In the genomic region with DNA sequence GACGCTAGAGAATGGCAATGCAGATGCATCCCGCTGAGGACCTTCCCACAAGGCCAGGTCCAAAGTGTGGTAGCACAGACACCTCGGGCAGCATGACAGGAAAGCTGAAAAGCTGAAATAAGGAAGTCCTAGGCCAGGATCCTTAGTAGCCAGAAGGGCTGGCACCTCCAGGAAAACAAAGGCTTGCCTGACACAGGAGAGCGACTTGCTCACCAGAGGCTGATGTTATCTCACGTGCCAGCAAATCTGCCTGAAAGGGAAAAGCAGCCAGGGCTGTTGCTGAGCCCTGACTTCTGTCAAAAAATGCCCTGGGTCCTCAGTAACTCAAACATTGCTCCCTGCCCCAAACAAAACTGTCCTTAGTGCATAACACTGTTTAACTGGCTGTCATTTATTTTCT, we compare ENCODE assay signal across 9 mouse cellular contexts.
DNase-seq lines count a peak whose midpoint lies in the region; ATAC-seq and TF ChIP-seq lines count a peak whose summit lies in the region.
"Had no signal": no experiment of that assay in that cellular context is flagged by ENCODE, and none has a peak within 500 bp of the region (broad histone marks: within the 10 kb centered on the region; RNA-seq: fewer than 3 reads in every experiment).

No protein-coding gene starts in this region.

- H3K9me3 ChIP-seq in embryonic facial prominence, embryonic 14.5 days (ENCODE audit: control insufficient read depth, low read length): no peaks in the 10 kb centered on the region
- no peaks in the 10 kb centered on the region for H3K9me3 ChIP-seq in hindbrain, embryonic 16.5 days (ENCODE audit: control insufficient read depth, low read length)
- H3K9me3 ChIP-seq in midbrain, embryonic 15.5 days: no peaks in the 10 kb centered on the region

- H3K4me2 ChIP-seq in embryonic facial prominence, embryonic 14.5 days (ENCODE audit: low read depth, low read length): peak overlapping the region; percentile 70
- peak overlapping the region; percentile 91 for H3K4me2 ChIP-seq in hindbrain, embryonic 16.5 days (ENCODE audit: low read length)
- peak overlapping the region; percentile 94 for H3K4me2 ChIP-seq in midbrain, embryonic 15.5 days

- peak overlapping the region; percentile 76; the same call in 1 of the 2 replicates for H3K4me3 ChIP-seq in layer of hippocampus, adult 2 months
- peak overlapping the region; percentile 67 for H3K4me3 ChIP-seq in embryonic facial prominence, embryonic 14.5 days (ENCODE audit: low read depth, low read length)
- peak overlapping the region; percentile 64 for H3K4me3 ChIP-seq in hindbrain, embryonic 16.5 days (ENCODE audit: low read length)
- peak overlapping the region; percentile 77 for H3K4me3 ChIP-seq in midbrain, embryonic 15.5 days

- H3K27me3 ChIP-seq in embryonic facial prominence, embryonic 14.5 days (replicated peaks; ENCODE audit: control insufficient read depth, insufficient read depth, low read length): no peaks in the 10 kb centered on the region
- no peaks in the 10 kb centered on the region; the same call in 1 of the 2 replicates for H3K27me3 ChIP-seq in hindbrain, embryonic 16.5 days (replicated peaks; ENCODE audit: control insufficient read depth, insufficient read depth, low read length)
- H3K27me3 ChIP-seq in midbrain, embryonic 15.5 days (replicated peaks): 0 out of 2 replicates have a peak, but pooled peaks cover 3% of the 10 kb centered on the region

- 36% methylated on average over 5 of the region's 5 CpGs for WGBS in embryonic facial prominence, embryonic 14.5 days
- 24% methylated on average over 5 of the region's 5 CpGs for WGBS in hindbrain, embryonic 16.5 days
- 16% methylated on average over 5 of the region's 5 CpGs for WGBS in midbrain, embryonic 15.5 days

- no peaks in the 10 kb centered on the region for H3K4me1 ChIP-seq in embryonic facial prominence, embryonic 14.5 days (ENCODE audit: control insufficient read depth, insufficient read depth, low read length)
- H3K4me1 ChIP-seq in hindbrain, embryonic 16.5 days (ENCODE audit: control insufficient read depth, insufficient read depth, low read depth, low read length): peaks cover 31% of the 10 kb centered on the region
- peaks cover 54% of the 10 kb centered on the region for H3K4me1 ChIP-seq in midbrain, embryonic 15.5 days

- DNase-seq in layer of hippocampus, adult 2 months (ENCODE audit: low spot score in 2 of 2): no peak
- DNase-seq in layer of hippocampus, postnatal 36 days: no peak
- DNase-seq in embryonic facial prominence, embryonic 14.5 days (ENCODE audit: low spot score): no peak
- DNase-seq in thymus, postnatal 36 days: no peak
- DNase-seq in gastrocnemius, postnatal 25 days: no peak
- DNase-seq in spleen, postnatal 36 days (ENCODE audit: low spot score in 2 of 2): no peak

- H3K9ac ChIP-seq in embryonic facial prominence, embryonic 14.5 days (ENCODE audit: low read depth, low read length): 0 out of 2 replicates have a peak overlapping the region, but pooled peaks have one; percentile 71
- peak overlapping the region; percentile 53 for H3K9ac ChIP-seq in hindbrain, embryonic 16.5 days (ENCODE audit: low read depth, low read length)
- peak overlapping the region; percentile 64 for H3K9ac ChIP-seq in midbrain, embryonic 15.5 days

- no peak for TF ChIP-seq CTCF in layer of hippocampus, adult 2 months (conservative IDR thresholded peaks at IDR 0.05)

- H3K27ac ChIP-seq in layer of hippocampus, adult 2 months: no peak overlapping the region
- no peak overlapping the region for H3K27ac ChIP-seq in embryonic facial prominence, embryonic 14.5 days (replicated peaks; ENCODE audit: low read depth, low read length)
- no peak overlapping the region; the same call in 1 of the 2 replicates for H3K27ac ChIP-seq in hindbrain, embryonic 16.5 days (ENCODE audit: low read depth, low read length)
- H3K27ac ChIP-seq in midbrain, embryonic 15.5 days: peak overlapping the region; percentile 83

- ATAC-seq in embryonic facial prominence, embryonic 14.5 days (ENCODE audit: low read depth): no peak
- ATAC-seq in hindbrain, embryonic 16.5 days: no peak
- no peak for ATAC-seq in midbrain, embryonic 15.5 days (replicated peaks)

- no peaks in the 10 kb centered on the region for H3K36me3 ChIP-seq in embryonic facial prominence, embryonic 14.5 days (ENCODE audit: control insufficient read depth, insufficient read depth, low read length)
- H3K36me3 ChIP-seq in hindbrain, embryonic 16.5 days (ENCODE audit: control insufficient read depth, insufficient read depth, low read length): no peaks in the 10 kb centered on the region
- H3K36me3 ChIP-seq in midbrain, embryonic 15.5 days (replicated peaks): no peaks in the 10 kb centered on the region
- H3K36me3 ChIP-seq: G1E had no signal
